Mouse (Mus musculus) adipocyte (in vitro differentiated cells): ENCODE data around the gene B230307C23Rik.
"Not testable (repeated sequence)": the region's sequence is repeated elsewhere in the genome, so short reads cannot be mapped to it uniquely, and the experiment has no call there.

Experiments
- DNase-seq: peaks from one replicate; pipeline ENCODE4 v3.0.0-alpha.2; 2016; ENCODE audit warnings: low spot score

The B230307C23Rik gene

DNA sequence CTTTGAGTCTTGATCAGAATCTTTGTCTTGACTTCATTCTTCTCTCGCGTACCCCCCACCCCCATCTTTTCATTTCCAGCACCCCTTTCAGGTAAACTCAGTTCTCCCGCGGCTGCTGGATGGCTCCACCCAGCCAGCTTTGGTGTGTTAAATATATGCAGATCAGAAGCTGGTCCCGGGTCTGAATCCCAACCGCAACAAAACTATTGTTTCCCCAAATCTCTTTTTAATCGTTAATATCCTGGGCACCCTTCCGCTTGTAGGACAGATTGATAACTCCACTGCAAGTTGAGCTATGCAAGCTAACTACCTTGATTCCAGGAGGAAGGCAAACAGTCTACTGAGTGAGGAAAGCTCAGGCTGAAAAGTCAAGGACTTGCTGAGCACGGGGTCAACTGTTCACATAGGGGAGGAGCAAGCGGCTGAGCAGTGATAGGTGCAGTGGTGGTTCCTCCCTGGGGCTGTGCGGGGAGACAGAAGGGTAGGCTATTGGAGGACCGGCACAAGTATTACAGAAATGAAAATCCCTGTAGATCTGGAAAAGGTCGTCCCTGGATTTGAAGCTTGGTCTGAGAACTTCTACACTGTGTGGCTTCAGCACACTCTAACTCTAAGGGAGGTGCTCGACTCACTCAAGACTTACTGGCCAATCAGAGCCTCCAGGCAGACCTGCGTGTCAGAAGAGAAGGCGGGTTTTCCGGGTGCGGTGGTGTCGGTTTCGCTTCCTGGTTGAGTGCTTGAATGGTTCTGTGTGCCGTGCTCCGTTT, at the start of gene B230307C23Rik:
TSS of gene B230307C23Rik (plus strand) at position 700 of the 767 bp plus-strand sequence.
- DNase-seq: peak; percentile 92

DNA sequence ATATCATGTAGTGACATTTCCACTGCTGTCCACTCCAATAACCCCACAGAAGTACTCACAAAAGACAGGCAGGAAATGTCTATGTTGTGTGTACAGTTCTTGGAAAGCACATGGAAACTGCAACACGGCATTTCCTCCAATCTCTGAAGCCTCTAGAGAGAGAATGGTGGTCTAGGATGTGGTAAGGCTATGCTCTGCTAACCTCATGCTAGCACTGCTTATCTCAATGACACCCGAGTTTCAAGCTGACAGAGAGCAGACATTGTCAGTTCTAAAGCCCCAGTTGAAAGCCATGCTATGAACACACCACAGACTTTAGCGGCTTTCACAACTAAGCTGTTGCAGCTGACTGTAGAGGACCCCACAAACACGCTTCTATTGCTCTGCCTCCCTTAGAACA, 48.3 kb upstream of the B230307C23Rik start:
- no peak for DNase-seq

DNA sequence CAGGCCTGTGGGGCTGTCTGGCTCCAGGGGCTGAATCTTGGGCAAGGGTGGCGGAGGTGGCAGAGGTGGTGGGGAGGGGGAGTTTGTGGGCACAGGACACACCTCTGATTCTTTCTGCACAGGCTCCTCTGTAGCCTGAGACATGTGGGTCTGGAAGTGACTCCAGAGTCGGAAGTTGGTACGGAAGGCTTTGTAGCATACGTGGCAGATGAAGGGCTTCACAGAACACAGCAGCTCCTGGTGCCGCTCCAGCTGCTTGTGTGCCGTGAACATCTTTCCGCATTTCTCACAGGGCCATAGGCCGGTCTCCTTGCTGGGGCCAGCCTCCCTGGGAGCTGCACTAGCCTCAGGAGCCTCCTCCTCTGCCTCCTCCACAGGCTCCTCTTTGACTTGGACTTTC, 47.1 kb upstream of the B230307C23Rik start:
- no peak for DNase-seq

DNA sequence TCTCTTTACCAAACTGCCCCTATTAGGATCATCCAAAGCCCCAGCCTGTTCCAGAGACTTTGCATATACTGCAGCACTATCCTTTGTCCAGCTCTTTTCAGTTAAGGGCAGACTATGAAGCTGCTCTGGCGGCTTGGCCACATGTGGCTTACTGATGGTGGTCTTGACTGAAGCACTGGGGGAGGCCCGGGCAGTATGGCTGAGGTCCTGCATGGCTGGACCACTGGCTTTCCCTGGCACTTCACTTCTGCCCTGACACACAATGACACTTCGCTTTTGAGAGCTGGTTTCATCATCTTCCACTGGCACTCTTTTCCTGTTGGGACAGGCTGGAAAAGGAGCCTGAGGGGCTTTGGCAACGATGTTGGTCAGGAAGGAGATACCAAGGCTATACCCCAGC, 44.7 kb upstream of the B230307C23Rik start:
- DNase-seq: no peak

DNA sequence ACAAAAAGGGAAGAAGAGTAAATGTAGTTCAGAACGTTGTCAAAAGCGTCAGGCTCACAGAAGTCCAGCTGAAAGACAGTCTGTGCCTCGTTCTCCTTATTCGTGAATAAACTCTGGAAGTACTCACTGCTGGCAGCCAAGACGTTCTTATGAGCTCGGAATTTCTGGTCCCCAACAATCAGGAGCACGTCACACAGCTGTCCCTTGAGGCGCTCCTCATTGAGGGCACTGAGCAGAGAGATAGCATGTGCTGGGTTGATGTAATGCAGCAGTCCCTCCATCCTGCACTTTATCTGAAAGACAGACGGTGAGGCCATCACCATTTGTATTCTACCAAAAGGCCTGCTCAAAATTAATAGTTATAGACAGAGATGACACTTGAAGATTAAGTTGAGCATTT, 44.3 kb upstream of the B230307C23Rik start:
- no peak for DNase-seq

DNA sequence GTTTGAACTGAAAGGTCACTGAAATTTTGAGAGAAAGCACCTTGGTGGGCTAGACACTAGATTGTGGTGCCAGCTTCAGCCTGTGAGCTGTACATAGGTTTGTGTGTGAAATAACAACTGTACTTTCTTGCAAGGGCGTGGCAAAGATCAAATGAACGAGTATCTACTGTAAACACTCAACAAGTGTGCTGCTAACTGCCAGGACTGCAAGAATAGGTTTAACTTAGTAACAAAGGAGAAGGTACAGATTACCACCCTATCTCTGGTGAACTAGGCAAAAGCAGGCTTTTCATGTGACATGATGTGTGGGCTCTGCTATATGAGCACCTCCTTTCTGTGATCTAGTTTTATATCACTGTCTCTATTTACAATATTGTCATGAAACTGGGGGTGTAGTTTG, 43.8 kb upstream of the B230307C23Rik start:
- DNase-seq: no peak

DNA sequence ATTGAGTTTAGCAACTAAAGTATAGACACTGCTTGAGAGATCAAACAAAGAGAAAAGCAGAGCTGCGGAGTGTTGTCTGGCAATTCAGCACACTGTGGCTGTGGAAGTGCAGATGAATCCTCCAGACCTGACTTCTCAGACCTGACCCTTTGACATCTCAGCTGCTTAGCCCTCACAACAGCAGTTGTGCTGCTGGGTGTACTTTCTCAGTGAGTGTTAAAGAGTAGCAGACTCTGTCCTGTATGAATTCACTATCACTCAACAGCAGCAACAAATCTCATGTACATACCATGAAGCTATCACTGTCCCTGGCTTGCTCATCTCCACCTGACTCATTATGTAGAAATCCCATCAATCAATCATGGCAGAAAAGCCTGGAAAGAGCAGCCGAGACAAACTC, 41.1 kb upstream of the B230307C23Rik start:
- no peak for DNase-seq

DNA sequence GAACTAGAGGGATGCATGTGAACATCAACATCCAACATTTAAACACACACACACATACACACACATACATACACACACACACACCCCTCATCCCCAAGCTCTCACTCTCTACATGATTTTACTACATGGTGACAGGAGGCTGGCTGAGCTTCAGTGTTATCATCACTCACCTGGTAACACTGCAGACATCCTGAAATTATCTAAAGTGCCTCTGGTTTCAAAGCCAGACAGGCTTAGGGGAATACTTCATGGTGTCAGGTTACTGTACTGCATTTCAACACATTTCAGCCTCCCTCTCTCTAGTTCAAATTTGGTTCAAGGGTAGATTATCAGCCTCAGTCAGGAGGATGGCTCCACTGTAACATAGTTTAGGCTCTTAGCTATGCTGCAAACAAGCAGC, 39.5 kb upstream of the B230307C23Rik start:
- no peak for DNase-seq

DNA sequence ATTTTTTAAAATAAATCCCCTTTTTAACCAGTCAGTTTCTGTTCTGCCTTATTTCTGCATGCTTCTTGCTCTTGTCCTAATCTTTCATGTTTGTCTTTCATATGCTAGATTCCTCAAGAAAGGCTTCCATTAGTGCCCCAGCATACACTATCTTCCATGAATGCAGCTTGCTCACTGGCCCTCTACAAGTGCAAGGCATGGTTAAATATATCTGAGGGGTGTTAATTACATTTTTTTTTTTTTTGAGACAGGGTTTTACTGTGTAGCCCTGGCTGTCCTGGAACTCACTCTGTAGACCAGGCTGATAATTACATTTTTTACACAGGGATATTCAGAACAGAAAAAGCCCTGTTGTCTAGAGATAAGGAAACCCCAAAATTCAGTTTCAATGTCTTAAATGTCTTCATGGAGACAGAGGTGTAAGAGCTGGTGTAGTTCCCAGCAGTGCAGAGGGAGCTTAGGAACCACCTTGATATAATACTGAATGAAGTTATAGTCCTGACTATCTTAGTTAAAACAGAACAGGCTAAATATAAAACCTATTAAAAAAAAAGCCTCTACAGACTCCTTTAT, 38.6 kb upstream of the B230307C23Rik start:
- no peak for DNase-seq

DNA sequence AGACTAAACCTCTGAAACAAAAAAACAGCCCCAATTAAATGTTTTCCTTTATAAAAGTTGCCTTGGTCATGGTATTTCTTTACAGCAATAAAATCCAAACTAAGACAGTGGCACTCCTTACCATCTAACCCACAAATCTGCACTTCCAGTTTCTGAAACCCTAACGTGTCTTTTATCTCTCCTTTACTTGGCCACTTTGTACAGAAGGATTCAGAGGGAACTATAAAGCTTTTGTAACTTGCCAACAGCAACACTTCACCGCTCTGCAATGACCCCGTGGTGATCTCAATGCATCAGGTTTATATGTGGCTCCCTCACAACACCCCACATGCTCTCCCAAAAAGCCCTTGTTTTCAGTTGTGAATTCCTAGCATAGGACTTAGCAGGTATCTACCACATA, 36.8 kb upstream of the B230307C23Rik start:
- DNase-seq: no peak

DNA sequence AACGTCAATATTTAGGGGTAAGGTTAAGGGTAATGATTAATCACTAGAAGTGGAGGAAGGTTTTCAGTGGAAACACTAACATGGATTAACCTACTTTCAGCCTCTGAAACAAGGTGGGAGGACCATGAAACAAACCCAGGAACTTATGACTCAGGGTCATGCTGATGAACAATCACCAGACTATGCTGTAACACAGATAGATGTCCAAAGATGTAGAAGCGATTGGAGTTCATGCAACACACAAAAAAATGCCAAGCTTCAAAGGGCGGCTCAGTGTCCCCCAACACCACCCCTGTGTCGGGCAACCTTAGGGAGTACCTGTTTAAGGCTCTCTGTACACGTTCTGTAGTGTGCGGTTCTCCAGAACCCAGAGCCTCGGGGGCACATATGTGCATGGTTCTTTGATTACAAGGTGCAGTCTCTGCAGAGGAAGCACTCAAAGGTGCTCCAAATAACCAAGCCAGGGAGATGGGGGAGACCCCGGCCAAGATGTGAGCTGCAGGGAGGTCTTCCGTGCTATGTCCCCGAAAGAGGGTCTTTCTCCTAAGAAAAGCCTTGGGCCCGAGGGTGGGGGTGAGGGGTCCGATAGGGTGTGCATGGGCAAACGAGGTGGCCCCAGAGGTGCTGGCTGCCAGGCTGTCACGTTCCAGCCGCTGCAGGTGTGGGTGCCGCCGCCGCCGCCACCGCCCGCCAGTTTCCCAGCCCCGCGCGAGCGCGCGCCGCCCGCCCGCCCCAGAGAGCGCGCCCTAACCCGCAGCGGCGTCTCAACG, 35.5 kb upstream of the B230307C23Rik start:
- DNase-seq: peak; percentile 39

DNA sequence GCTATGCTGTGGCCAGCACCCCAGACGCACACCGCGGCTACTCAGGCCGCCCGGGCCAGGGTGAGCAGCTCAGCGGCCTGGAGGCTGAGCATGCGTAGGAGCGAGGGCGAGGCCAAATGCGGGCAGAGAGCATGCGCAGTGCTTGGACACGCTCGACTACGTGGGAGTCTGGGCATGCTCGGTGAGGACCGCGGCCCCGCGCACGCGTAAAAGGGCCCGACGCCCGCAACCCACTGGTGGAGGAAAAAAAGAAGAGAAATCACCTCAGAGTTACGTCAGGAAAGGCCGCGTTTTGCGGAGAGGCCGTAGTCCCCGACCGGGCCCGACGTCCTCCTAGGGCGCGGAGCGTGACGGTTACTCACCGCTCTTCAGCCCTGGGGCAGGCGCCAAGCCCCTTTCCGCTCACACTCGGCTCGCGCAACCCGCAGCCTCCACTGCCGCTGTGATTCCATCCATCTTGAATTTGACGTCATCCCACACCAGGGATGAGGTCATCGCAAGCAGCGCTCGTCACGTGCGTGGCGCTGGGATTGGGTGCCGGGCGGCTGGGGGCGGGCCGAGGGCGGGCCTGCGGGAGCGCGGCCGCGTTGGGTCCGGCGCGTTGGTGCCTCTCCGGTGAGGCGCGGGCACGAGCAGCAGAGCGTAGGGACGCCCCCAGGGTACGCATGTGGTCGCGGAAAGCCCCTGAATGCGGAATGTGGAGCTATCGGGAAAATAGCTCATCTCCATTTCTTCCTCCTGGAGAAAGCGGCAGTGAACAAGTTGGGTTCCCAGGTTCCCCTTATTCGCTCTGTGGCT, 34.8 kb upstream of the B230307C23Rik start, which contains the start of the genes C2cd2 and Zbtb21:
TSS of gene C2cd2 (minus strand) at position 448 of the 798 bp plus-strand sequence.
TSS of gene Zbtb21 (minus strand) at position 472 of the 798 bp plus-strand sequence.
- peak; percentile 99 for DNase-seq

DNA sequence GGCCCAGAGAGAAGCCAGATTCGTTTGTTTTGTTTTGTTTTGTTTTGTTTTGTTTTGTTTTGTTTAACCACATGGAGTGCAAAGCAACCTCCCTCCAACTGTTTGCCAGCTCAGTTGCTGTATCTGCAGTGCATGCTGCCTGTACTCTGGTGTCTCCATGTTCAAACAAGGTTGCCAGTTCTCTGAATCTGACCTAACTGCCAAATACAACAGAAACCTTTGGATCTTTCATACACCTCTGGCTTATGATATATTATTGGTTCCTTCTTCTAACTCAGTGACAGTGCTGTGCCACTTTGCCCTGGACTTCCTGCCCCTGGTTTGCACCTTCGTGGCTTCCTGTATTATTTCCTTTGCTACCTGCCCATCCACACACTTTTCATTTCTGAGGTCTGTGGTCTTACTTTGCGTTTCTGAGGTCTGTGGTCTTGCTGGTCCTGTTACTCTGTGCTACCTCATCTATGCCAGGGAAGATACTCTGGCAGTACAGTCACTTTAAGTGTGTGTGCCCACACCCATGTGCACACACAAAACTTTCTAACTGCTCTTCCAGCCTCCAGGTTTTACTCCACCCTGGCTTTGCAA, 33.1 kb upstream of the B230307C23Rik start:
- DNase-seq: peak; percentile 47

DNA sequence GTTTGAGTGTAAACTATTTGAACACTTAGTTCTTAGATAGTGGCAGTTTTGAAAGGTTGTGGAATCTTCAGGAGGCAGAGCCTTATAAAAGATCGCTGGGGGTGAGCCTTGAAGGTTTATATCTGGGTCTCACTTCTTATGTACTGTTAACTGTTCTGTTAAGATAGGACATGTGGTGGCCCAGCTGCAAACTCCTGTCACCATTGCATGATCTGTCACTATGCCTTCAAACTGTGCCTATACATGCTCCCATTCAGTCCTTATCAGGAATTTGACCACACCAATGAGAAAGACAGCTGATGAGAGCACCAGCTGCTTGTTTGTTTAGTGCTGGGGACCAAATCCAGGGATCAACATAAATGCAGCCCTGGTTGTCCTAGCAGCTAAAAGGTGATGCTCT, 19.8 kb upstream of the B230307C23Rik start:
- no peak for DNase-seq

DNA sequence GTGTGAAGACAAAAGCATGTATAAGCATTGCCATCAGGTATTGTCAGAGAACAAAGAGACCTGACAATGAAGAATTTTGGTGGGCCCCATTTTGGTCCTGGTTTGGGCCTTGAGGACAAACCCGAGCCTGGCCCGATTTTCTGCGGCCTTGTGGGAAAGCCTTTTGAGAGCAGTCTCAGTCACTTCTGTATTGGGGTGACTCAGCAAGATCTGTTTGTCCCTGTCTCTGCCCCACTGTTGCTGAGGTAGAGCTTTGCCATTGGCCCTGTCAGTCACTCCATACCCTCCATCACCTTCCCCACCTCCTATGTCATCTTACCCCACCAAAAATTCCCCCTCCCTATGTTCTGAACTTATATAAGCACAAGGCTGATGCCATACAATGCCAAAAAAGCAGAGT, 19.4 kb upstream of the B230307C23Rik start:
- DNase-seq: no peak

DNA sequence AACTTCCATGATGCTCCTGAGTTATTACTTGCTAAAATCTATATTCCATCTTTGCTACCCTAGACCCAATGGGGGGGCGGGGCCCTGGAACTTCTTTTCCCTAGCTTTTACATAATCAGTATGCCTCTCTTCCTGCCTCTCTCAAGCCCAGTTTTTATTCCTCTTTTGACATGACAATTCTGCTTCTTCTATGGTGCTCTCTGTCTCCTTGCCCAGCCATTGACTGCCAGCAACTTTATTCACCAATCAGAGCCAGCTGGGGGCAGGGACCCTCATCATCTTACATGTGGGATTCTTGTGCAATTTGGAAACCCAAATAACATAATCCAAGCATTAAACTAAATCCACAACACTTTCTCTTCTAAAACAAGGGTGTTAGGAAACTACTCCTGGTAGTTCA, 15.8 kb upstream of the B230307C23Rik start:
- DNase-seq: no peak

DNA sequence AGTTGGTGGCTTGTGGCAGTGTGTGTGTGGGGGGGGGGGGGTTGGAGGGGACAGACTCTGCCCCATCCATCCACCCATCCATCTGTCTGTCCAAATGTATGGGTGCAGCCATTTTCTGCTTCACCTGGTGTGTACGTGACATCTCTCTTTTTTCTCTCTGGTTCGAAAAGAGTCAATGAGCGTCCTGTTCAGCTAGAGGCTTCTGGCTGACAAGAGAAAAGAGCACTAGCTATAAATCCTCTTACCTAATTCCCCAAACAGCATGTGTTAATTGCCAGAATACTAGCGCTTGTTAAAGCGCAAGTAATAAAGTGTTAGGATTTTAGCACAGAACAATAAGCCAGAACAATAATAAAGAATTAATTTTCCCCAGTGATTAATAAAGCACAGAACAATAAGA, 12.5 kb upstream of the B230307C23Rik start:
- DNase-seq: no peak

DNA sequence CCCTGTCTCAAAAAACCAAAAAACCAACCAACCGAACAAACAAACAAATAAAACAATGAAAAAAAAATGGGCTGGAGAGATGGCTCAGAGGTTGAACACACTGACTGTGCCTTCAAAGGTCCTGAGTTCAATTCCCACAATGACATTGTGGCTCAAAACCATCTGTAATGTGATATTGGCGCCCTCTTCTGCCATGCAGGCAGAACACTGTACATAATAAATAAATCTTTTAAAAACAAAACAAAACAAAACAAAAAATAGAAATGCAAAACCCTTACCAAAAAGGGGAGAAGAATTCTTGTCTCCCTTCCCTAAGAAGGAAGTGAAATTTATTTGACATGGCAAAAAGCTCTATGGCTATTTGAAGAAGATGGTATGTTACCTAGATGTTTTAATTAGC, 5.6 kb upstream of the B230307C23Rik start:
- DNase-seq: no peak

DNA sequence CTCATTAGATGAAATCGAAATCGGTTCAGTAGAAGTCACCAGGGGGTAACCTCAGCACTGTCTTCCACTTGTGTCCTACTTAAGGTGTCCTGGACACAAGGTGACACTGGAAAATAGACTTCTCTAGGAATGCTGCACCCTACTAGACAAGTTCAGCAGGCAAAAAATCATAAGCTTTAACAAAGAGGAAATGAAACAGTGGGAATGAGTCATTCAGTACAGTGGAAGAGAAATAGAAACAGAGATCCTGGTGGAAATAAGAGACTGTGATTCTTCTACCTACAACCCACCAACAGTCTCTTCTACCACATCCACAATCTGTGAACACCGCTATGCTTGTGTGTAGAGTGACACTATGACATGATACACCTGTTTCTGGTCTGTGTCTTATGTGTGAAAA, 4.6 kb upstream of the B230307C23Rik start:
- not testable (repeated sequence) for DNase-seq

DNA sequence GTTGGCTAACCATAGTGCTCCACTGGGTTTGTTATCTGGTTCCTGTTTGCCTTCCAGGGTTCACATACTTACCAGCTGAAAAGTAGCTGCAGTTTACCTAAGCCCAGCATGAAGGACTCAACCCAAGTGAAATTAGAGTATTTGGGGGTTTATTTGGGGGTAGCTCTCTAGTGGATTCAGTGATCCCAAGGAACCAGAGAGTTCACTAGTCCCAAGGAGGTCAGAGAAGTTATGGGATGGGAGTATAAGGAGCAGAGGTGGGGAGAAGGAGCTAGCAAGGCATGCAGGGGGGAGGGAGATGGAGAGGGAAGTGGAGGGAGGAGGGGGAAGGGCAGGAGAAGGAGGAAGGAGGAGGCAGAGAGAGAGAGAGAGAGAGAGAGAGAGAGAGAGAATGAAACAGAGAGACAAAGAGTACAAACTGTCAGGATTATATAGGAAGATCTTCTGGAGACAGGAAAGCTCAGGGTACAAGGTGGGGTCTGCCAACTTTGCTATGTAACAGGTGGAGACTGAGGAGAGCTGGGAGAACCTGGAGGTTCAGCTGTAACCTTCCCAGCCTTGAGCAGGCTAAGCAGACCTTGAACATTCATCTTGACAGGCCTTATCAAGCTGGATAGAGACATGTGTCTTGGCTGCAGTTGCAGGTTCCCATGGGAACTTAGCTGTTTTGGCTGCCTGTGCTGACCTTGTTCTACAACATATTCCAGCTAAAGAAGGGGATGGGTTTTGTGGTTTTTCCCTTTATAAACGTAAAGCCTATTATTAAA, 1.1 kb upstream of the B230307C23Rik start:
- peak; percentile 72 for DNase-seq

DNA sequence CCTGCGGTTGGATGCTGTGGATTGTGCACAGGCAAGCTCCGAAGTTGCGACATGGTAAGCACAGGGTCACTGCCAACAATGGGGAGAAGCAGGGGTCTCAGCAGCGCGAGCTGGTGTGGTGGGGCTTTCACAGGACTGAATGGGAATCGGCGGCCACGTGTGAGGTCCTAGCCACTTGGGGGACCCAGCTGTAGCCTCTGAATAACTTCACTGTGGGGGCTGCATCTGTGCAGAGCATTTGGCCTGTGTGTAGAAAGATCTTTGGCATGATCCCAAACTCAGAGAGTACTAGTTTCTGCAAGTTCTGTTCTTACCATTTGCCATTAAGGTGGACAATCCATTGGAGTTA, 242 bp downstream of the B230307C23Rik start:
- DNase-seq: not testable (repeated sequence)
